Mouse (Mus musculus): ENCODE measurements at regions not wholly inside any gene's neighbourhood (a gene's known extent, or its start where the extent isn't known, plus 50 kb on each side); places are given as distances from the start of the nearest gene placed in this dataset.

- Histone ChIP-seq H3K27ac (no peak overlapping the region), H3K27me3 (replicated peaks) (no peaks in the 10 kb centered on the region), H3K9me3 (no peaks in the 10 kb centered on the region), H3K36me3 (no peaks in the 10 kb centered on the region), H3K4me3 (no peak overlapping the region), H3K9ac (no peak overlapping the region), H3K4me1 (no peaks in the 10 kb centered on the region), H3K4me2 (replicated peaks) (no peak overlapping the region)
- no peak for ATAC-seq (ENCODE audit: low FRiP score, low read depth)
- WGBS, result 89% methylated on average over 4 of the region's 4 CpGs
Measured at GRCm38 (mm10) chr6:143503953-143504352, 336.9 kb downstream of the Etnk1 start.

DNA sequence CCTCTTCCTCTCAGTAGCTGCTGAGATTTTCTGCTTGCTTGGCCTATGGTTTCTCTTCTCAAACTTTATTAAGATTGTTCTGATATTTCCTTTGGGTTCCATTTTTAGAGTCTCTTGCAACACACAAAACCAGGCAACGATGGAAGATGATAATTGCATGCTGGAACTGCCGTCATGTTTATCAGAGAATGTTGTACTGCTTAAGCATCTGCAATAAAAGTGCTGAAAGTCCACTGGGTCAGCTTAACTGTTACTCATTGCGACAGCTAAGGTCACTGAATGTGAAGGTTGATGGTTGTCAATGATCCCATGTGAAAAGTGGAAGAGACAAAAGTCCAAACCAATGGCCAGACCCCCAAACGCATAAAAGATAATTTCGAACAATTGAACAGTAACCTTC lies 346.4 kb downstream of the Etnk1 start:
- Histone ChIP-seq H3K9ac (no peak overlapping the region), H3K27ac (no peak overlapping the region), H3K4me1 (no peaks in the 10 kb centered on the region), H3K36me3 (no peaks in the 10 kb centered on the region), H3K4me2 (replicated peaks) (no peak overlapping the region), H3K27me3 (replicated peaks) (no peaks in the 10 kb centered on the region), H3K9me3 (0 out of 2 replicates have a peak, but pooled peaks cover 3% of the 10 kb centered on the region), H3K4me3 (no peak overlapping the region)
- ATAC-seq (ENCODE audit: low FRiP score, low read depth), result no peak
- 94% methylated on average over 5 of the region's 5 CpGs for WGBS

- no peaks in the 10 kb centered on the region for H3K4me1 ChIP-seq
- no peak overlapping the region for H3K4me3 ChIP-seq
- no peaks in the 10 kb centered on the region for H3K27me3 ChIP-seq (replicated peaks)
- no peak overlapping the region for H3K9ac ChIP-seq
- ATAC-seq (ENCODE audit: low FRiP score, low read depth), result no peak
- no peaks in the 10 kb centered on the region for H3K36me3 ChIP-seq
- no peak overlapping the region for H3K4me2 ChIP-seq (replicated peaks)
- 92% methylated on average over 12 of the region's 12 CpGs for WGBS
- 0 out of 2 replicates have a peak, but pooled peaks cover 3% of the 10 kb centered on the region for H3K9me3 ChIP-seq
- no peak overlapping the region for H3K27ac ChIP-seq
Measured at GRCm38 (mm10) chr6:143515137-143515536, 348.1 kb downstream of the Etnk1 start.

GRCm38 (mm10) chr6:143516746-143517145 lies 349.7 kb downstream of the Etnk1 start:
- no peak overlapping the region for H3K4me3 ChIP-seq
- no peak overlapping the region for H3K27ac ChIP-seq
- no peak overlapping the region for H3K9ac ChIP-seq
- H3K4me2 ChIP-seq (replicated peaks), result no peak overlapping the region
- 91% methylated on average over 1 of the region's 1 CpGs for WGBS
- H3K9me3 ChIP-seq, result no peaks in the 10 kb centered on the region
- no peaks in the 10 kb centered on the region for H3K27me3 ChIP-seq (replicated peaks)
- H3K36me3 ChIP-seq, result no peaks in the 10 kb centered on the region
- no peaks in the 10 kb centered on the region for H3K4me1 ChIP-seq
- no peak for ATAC-seq (ENCODE audit: low FRiP score, low read depth)

DNA sequence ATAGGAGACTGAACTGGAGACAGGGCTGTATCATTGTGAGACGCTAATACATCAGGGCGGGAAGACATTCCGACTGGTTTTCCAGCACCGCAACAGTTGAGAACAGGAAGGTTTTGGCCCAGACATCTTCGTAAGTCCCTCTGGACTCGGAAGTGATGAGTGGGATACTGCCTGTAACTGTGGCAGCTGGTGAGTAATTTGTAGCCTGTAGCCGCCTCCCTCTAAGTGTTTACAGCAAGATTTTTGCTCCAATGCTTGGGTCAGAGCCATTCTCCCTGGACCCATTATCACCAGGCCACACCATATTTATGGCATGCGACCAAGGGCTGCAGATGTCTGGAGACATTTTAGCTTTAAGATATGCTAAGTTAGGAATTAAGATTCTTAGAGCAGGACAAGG lies 351.5 kb downstream of the Etnk1 start:
- Histone ChIP-seq H3K36me3 (no peaks in the 10 kb centered on the region), H3K9ac (no peak overlapping the region), H3K27ac (no peak overlapping the region), H3K9me3 (no peaks in the 10 kb centered on the region), H3K27me3 (replicated peaks) (no peaks in the 10 kb centered on the region), H3K4me2 (replicated peaks) (no peak overlapping the region), H3K4me3 (no peak overlapping the region), H3K4me1 (no peaks in the 10 kb centered on the region)
- ATAC-seq (ENCODE audit: low FRiP score, low read depth), result no peak
- WGBS, result 91% methylated on average over 8 of the region's 8 CpGs

GRCm38 (mm10) chr6:143519668-143520067 lies 352.6 kb downstream of the Etnk1 start:
- Histone ChIP-seq H3K4me3 (no peak overlapping the region), H3K4me1 (no peaks in the 10 kb centered on the region), H3K9ac (no peak overlapping the region), H3K27me3 (replicated peaks) (no peaks in the 10 kb centered on the region), H3K27ac (no peak overlapping the region), H3K4me2 (replicated peaks) (no peak overlapping the region), H3K9me3 (no peaks in the 10 kb centered on the region), H3K36me3 (no peaks in the 10 kb centered on the region)
- WGBS, result 84% methylated on average over 5 of the region's 5 CpGs
- ATAC-seq (ENCODE audit: low FRiP score, low read depth), result no peak

DNA sequence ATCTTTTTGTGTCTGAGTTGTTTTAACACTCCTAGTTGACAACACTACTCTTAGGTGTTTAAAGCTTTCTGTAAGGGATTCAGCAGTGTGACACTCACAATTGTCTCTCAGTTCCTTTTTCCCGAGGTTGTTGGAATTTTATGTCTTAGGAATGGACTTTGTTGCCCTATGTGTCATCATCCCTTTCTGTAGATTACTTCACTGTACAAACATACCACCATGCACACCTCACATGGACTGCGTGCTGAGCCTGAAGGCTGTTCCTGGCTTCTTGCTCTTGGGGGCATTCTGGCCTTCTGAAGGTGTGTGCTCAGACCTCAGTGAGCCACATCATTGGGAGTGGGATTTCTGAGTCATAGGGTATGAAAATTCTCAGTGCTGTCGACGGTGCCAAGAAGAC lies 358.1 kb downstream of the Etnk1 start:
- no peaks in the 10 kb centered on the region for H3K9me3 ChIP-seq
- H3K4me2 ChIP-seq (replicated peaks), result no peak overlapping the region
- H3K4me3 ChIP-seq, result no peak overlapping the region
- no peaks in the 10 kb centered on the region for H3K36me3 ChIP-seq
- no peaks in the 10 kb centered on the region for H3K27me3 ChIP-seq (replicated peaks)
- H3K27ac ChIP-seq, result no peak overlapping the region
- H3K9ac ChIP-seq, result no peak overlapping the region
- no peak for ATAC-seq (ENCODE audit: low FRiP score, low read depth)
- no peaks in the 10 kb centered on the region for H3K4me1 ChIP-seq
- 90% methylated on average over 4 of the region's 4 CpGs for WGBS

DNA sequence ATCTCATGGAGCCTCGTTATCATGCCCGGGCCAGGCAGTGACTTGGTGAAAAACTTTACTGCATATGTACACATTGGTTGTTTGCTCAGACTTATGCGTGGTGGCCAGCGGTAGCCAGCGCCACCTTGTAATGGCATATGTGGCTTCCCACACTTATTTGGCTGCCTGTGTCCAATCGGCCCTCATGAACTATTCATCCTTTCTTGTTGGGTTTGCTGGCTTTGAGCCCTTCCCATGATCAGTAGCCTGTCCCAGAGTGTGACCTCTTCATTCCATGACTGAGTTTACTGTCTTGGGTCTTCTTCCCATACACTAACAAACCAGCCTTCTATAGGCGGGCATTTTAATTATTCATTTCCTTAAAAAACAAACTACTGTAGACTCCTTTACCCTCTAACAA lies 361.9 kb downstream of the Etnk1 start:
- no peak for ATAC-seq (ENCODE audit: low FRiP score, low read depth)

DNA sequence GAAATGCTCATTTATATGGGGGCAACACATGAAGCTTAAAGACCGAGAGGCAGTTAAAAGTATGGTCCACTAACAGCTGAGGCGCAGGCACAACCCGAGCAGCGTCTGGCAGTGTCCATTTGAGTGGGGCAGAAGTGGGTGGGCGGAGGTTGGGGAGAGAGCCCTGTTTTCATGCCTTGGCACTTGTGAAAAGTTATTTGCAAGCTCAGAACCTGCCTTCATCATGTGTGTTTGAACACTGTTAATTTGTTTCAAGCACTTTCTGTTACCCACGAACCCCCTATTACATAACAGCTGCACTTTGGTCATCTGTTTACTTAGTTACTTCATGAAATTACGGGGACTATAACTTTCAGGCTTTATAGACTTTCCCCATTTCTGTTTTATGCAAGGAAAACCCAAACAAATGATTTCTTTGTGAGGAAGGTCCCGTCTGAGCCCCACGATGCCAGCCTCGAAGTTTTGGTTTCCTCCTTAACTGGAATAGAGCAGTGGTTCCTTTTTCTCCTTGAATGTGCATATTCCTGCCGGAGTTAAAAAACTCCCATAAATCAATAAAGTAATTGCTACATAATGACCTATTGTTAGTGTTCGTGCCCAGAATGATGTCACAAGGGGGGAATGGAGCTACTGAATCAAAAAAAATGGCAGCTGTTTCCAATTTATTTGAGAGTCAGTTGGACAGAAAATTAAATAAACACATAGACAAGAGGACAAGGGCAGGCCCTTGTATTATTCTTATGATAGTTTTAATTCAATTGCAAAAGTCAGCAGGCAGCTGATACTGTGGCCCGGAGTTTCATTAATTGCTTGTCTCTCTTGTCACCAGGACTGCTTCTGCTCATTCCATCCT lies 363.6 kb downstream of the Etnk1 start:
- ATAC-seq (ENCODE audit: low FRiP score, low read depth), result no peak
- WGBS, result 26% methylated on average over 13 of the region's 13 CpGs
- Histone ChIP-seq H3K27me3 (replicated peaks) (no peaks in the 10 kb centered on the region), H3K4me2 (replicated peaks) (no peak overlapping the region), H3K27ac (no peak overlapping the region), H3K9ac (no peak overlapping the region), H3K9me3 (no peaks in the 10 kb centered on the region), H3K4me3 (no peak overlapping the region), H3K36me3 (no peaks in the 10 kb centered on the region), H3K4me1 (0 out of 2 replicates have a peak, but pooled peaks cover 8% of the 10 kb centered on the region)

More for the DNA sequence above, 361.9 kb downstream of the Etnk1 start:
- Histone ChIP-seq H3K9ac (no peak overlapping the region), H3K36me3 (no peaks in the 10 kb centered on the region), H3K4me1 (0 out of 2 replicates have a peak, but pooled peaks cover 8% of the 10 kb centered on the region), H3K9me3 (no peaks in the 10 kb centered on the region), H3K27me3 (replicated peaks) (no peaks in the 10 kb centered on the region), H3K4me2 (replicated peaks) (no peak overlapping the region), H3K4me3 (no peak overlapping the region), H3K27ac (no peak overlapping the region)
- 93% methylated on average over 7 of the region's 7 CpGs for WGBS

- H3K9me3 ChIP-seq, result no peaks in the 10 kb centered on the region
- no peak for ATAC-seq (ENCODE audit: low FRiP score, low read depth)
- H3K4me3 ChIP-seq, result no peak overlapping the region
- no peaks in the 10 kb centered on the region for H3K36me3 ChIP-seq
- H3K27me3 ChIP-seq (replicated peaks), result no peaks in the 10 kb centered on the region
- no peak overlapping the region for H3K27ac ChIP-seq
- 0 out of 2 replicates have a peak, but pooled peaks cover 8% of the 10 kb centered on the region for H3K4me1 ChIP-seq
- no peak overlapping the region for H3K9ac ChIP-seq
- H3K4me2 ChIP-seq (replicated peaks), result no peak overlapping the region
- 32% methylated on average over 6 of the region's 6 CpGs for WGBS
Measured at GRCm38 (mm10) chr6:143531477-143531876, 364.5 kb downstream of the Etnk1 start.

GRCm38 (mm10) chr6:143532380-143532779 lies 365.4 kb downstream of the Etnk1 start:
- H3K9me3 ChIP-seq, result no peaks in the 10 kb centered on the region
- no peak for ATAC-seq (ENCODE audit: low FRiP score, low read depth)
- H3K4me1 ChIP-seq, result 0 out of 2 replicates have a peak, but pooled peaks cover 8% of the 10 kb centered on the region
- H3K4me3 ChIP-seq, result no peak overlapping the region
- 92% methylated on average over 12 of the region's 12 CpGs for WGBS
- H3K4me2 ChIP-seq (replicated peaks), result no peak overlapping the region
- no peaks in the 10 kb centered on the region for H3K27me3 ChIP-seq (replicated peaks)
- H3K9ac ChIP-seq, result no peak overlapping the region
- H3K36me3 ChIP-seq, result no peaks in the 10 kb centered on the region
- H3K27ac ChIP-seq, result no peak overlapping the region

DNA sequence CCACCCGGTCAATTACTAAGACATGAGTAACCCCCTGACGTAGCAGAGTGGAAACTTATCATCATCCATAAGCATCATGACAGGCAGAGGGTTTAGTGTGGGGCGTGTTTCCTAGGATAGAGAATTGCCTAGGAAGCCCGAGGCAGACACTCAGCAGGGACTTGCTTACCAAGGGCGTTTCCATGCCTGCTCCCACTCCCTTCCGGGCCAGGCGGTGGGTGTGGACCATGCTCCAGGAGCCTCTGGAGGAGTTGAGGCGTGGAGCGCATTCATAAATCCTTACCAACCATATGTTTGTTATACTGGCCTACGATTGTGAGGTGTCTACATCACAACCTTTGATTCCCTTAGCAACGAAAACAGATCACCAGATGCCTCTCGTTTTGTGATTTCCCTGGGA lies 368.2 kb downstream of the Etnk1 start:
- Histone ChIP-seq H3K4me2 (replicated peaks) (no peak overlapping the region), H3K4me3 (no peak overlapping the region), H3K4me1 (0 out of 2 replicates have a peak, but pooled peaks cover 8% of the 10 kb centered on the region), H3K27me3 (replicated peaks) (no peaks in the 10 kb centered on the region), H3K27ac (no peak overlapping the region), H3K9ac (no peak overlapping the region), H3K36me3 (no peaks in the 10 kb centered on the region), H3K9me3 (no peaks in the 10 kb centered on the region)
- 83% methylated on average over 12 of the region's 12 CpGs for WGBS
- ATAC-seq (ENCODE audit: low FRiP score, low read depth), result no peak

GRCm38 (mm10) chr6:143535726-143536125 lies 368.7 kb downstream of the Etnk1 start:
- H3K4me3 ChIP-seq, result no peak overlapping the region
- H3K9ac ChIP-seq, result no peak overlapping the region
- H3K9me3 ChIP-seq, result no peaks in the 10 kb centered on the region
- no peak overlapping the region for H3K27ac ChIP-seq
- no peak overlapping the region for H3K4me2 ChIP-seq (replicated peaks)
- WGBS, result 88% methylated on average over 15 of the region's 15 CpGs
- 0 out of 2 replicates have a peak, but pooled peaks cover 8% of the 10 kb centered on the region for H3K4me1 ChIP-seq
- H3K27me3 ChIP-seq (replicated peaks), result no peaks in the 10 kb centered on the region
- no peaks in the 10 kb centered on the region for H3K36me3 ChIP-seq
- ATAC-seq (ENCODE audit: low FRiP score, low read depth), result no peak
